Mouse (Mus musculus): Measurements from ENCODE around the gene Mis18a. TPM values are rescaled to one million over a fixed set of nuclear protein-coding genes. Genes with fewer than 3 reads are reported as not detected.

Gene Mis18a
- total RNA-seq, 2 experiments from 2014 or later: 5.9 to 9.6 TPM

DNA sequence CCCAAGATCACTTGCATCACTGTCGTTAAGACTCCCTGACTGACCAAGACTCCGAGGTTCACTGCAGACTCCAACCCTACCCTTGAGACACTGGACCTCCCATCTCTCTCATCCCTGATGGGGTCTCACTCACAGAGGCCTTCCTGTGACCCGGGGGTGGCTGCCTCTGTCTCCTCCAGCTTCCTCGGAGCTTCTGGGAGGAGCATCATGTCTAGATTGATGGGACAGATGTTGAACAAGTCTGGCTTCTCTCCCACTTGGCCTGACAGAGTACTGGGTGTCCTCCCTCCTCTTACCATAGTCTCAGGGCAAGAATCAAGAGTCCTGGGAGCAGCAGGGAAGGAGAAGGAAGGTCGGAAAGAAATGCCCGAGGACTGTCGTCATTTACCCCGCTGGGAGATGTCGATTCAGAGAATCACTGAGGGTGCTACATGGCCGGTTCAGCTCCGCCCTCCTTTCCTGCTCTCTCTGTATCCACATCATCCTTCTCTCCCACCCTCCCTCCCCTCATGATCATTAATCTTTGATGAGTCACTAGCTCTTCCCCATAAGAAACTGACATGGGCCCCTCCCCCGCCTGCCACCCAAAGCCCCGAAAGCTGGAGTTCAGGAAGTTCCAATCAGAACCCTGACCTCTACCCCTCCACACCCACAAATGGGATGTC is 22.9 kb downstream of the Mis18a start:
- peak; percentile 31 to 62 for DNase-seq

DNA sequence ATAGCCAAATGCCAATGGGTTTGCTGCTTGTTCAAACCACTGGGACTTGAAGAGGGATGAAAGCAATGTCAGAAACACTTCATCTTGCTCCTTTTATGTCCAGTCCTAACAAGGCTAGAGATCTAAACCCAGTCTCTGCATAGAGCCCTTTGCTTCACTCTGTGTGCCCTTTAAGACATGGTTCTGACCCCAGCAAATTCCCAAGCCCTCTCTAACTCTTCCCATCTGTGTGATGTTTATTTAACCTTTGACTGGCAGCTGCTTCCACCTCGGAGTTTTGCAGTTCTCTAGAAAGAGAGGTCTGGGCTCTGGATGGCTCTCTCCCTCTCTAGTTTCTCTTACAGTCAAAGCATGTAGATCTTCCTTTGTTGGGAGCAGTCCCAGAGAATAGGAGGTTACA is 23.6 kb downstream of the Mis18a start:
- DNase-seq: no peak

DNA sequence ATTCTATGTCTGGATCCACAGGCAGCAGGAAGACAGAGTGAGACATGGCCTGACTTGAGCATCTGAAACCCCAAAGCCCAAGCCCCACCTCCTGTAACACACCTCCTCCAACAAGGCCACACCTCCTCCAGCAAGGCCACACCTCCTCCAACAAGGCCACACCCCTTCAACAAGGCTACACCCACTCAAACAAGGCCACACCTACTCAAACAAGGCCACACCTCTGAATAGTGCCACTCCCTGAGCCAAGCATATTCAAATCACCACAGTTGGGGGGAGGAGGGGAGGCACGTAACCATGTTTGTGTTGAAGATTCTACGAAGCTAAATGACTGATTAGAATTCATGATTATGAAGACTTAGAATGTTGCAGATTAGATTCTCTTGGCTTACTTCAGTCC is 25.7 kb downstream of the Mis18a start:
- DNase-seq: no peak

GRCm38 (mm10) chr16:90699390-90699789 is 27.8 kb downstream of the Mis18a start:
- DNase-seq: no peak

GRCm38 (mm10) chr16:90696306-90696705 is 30.9 kb downstream of the Mis18a start:
- no peak for DNase-seq

DNA sequence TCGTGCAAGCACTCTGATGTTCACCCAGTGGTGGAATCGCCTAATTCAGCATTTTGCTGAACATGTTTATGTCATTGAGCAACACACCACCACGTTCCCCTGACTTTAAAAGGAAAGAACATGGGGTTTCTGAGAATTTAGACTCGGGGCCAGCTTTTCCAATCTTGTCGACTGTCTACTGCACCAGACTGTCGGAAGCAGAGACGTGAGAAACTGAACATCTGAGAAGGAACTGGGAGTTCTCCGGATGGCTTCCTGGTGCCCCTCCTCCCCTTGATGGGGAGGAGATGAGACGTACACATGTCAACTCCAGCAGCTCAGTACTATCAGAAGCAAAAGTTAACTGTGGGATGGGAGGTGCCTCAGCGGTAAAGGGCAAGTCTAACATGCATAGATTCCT is 32.1 kb downstream of the Mis18a start:
- no peak for DNase-seq

GRCm38 (mm10) chr16:90694719-90695118 is 32.5 kb downstream of the Mis18a start:
- peak; percentile 46 to 64 for DNase-seq

DNA sequence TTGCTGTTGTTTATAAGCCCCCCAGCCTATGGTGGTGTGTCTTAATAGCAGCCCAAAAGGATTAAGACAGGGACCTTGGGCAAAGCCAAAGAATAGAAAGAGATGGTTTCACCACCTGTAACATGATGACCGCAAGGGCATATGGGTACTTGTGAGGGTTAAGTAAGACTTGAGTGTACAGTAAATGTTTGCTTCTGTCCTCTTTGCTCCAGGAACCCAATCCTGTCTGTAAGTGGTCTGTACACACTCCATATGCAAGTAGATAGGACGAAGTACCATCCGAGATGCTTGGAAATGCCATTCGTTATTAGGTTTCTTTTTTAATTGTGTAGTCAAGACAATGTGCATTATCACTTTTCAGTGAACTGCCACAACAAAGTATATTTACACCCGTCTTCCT is 33.6 kb downstream of the Mis18a start:
- no peak for DNase-seq

DNA sequence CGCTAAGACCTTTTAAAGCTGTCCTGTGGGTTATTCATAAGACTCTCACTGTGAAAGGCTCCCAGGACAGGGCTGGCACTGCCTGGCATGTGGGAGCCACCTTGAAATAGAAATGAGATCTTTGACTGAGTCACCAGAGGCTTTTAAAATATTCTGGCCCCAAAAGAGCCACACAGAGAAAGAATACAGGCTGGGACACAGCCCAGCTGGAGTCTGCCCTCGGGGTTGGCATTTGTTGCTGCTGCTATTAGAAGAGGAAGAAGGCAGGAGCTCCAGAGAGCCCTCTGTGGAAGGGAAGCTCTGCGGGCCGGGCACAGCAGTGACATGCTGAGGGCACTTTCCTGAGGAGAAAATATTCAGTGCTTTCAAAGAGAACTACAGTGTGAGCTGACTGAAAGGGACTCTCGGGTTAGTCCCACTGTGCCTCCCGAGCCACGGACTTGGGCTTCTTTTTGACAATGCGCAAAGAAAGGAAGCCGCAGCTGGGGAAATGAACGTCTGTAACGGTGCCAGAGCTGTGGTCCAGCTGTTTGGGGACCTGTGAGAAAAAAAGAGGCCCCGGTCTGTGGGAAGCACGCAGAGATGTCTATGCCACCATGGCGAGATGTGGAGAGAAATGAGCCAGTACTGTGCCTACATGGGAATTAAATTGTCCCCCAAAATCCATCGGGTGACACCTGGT is 34.4 kb downstream of the Mis18a start:
- DNase-seq: peak; percentile 51 to 55

DNA sequence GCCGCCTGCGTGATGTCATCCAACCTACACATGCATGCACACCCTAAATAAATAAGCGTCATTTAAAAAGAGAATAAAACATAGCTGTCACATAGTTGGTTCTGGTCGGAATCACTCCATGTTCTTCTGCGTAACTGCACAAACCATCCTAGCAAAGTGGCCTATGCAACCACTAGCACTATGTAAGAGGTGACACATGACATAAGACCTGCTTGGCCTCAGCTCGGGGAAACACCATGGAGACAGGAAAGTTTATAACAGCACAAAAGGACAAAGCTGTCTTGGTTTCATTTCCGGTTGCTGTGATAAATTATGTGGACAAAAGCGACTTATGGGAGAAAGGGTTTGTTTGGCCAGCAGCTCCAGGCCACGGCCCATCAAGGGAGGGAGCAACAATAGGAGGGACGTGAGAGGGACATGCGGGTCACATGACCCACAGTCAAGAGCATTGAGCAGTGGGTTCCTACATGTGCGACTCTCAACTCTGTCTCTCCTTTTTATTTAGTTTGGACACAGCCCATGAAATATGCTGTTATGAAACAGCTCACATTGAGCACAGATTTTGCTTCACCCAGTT is 39.4 kb downstream of the Mis18a start:
- no peak for DNase-seq

DNA sequence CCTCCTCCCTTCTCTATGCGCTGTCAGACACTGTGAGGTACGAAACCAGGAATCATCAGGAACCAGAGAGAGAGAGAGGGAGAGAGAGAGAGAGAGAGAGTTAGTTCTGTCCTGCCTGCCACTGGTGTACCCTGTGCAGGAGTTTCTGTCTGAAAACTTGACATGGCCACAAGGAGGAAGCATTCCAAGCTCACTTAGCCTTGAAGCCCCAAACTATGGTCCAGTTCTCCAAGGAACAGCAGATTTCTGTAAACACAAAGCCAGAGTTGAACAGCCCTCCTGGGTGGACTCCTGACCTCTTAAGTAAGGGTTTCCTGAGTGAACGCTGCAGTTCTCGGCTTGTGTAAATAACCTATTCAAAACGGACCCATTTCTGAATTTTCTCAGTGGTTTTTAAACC is 40.2 kb downstream of the Mis18a start:
- DNase-seq: no peak

DNA sequence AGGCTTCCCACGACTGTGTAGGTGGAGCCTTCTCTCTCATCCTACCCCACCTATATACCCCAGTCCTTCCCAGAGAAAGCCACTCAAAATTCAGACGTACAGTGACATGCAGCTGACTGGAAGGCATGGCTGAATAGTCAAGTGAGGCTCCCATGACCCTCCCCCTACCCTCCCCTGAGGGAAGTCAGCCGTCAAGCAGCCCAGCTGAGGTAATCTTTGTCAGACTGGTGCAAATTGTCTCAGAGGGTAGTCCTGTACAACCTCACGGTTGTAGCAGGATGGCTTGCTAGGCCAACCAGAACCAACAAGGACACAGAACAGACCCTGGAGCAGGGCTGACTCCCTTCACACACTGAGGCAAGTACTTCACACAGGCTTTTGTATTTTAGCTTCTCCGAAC is 43.1 kb downstream of the Mis18a start:
- no peak for DNase-seq

GRCm38 (mm10) chr16:90679984-90680383 is 47.2 kb downstream of the Mis18a start:
- DNase-seq: no peak

DNA sequence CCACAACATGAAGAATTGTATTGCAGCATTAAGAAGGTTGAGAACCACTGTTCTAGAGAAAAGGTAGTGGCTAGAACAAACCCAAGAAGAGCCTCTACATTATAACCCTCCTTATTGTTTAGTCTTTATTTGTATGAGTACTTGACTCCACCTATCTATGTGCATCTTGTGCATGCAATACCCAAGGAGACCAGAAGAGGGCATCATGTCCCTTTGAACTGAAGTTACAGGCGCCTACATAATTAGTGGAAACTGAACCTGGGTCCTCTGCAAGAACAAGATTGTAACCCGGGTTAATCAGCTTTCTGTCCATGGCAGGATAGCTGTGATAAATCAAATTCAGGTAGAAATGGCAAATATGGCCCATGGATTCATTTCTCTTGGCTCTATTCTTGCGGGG is 48.4 kb downstream of the Mis18a start:
- no peak for DNase-seq

DNA sequence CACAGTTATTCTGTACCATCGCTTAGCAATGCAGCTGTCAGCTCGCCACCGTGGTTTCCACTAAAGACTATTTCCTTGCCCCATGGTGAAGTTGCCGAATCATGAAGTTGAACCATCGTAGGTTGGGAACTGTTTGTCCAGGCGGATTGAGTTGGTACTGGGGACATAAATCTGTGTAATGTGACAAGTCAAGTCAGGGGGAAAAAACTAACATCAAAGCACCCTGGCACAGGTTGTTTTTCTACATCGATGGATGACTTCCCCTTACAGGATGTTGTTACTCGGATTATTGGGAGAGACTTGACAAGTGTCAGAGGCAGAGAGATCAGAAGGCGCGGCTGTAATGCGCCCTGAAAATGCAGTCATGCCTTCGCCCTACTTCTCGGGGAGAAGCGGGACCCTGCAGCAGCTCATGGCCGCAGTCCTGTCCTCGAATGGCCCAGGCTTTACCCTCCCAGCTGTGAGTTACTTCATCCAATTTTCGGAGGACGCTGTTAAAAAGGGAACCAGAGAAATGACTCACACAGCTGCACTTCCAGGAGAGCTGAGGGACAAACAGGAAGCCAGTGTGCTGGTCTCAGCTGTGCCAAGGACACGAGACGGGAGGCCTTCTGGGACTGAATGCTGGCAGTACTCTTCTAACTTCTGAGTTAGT is 50.2 kb downstream of the Mis18a start:
- DNase-seq: peak; percentile 69 to 74

- no peak for DNase-seq
Observed at GRCm38 (mm10) chr16:90674651-90675050, 52.6 kb downstream of the Mis18a start.

DNA sequence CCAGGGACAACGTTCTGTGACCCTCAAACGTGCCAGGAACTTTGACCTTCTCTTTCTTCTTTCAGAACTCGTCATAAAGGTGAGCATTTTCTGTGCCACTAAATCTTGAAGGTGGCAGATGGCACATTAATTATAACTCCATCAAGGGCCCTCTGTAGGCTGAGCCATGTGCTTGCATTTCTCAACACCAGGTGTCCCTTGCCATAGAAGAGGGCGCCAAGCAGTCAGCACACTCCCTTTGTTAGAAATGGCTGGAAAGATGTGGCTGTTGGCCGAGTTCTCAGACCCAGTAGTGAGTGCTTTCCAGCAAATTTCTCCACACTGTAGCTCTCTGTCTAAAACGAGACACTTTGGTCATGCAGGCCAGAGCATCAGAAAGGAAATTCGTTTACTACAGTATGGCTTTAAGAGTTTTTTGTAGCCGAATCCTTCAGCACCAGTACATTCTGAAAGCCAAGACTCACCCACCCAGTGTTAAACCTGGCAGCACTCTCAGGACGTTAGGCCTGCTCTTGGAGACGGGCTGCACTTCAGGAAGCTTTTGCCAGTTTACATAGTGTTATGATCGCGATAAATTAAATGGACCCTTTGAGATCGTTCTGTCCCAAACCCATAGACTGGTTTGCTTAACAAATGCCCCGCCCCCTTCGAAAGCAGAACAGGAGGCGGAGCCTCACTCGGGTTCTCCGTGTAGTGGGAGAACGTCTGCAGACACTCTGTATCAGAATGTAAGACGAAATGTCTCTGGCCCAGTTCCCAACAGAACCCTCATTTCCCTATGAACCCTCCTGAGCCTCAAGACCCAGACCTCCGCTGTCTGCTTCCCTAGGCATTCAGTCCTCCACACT is 53.5 kb downstream of the Mis18a start:
- DNase-seq: peak in 1 of 2 experiments; percentile 44

Other genes starting within 250 kb of the Mis18a start
- gene Mrap, start 10.8 kb upstream of the Mis18a start, total RNA-seq (2021): 100 to 1,000 TPM; 605 to 724 TPM
- 10 to 100 TPM; 13.0 to 18.7 TPM for gene Urb1, start 83.0 kb upstream of the Mis18a start, total RNA-seq (2021)
- gene Eva1c, start 99.3 kb upstream of the Mis18a start, total RNA-seq (2021): 1 to 10 TPM; 2.8 to 7.5 TPM
- gene Cfap298, start 207.7 kb upstream of the Mis18a start, total RNA-seq (2021): 10 to 100 TPM; 32.3 to 34.8 TPM

Data from adrenal gland, postnatal 36 days (tissue).